Mouse (Mus musculus) layer of hippocampus, adult 2 months (tissue): ENCODE results near the gene Cactin. TPM values are rescaled to one million over a fixed set of nuclear protein-coding genes. Genes with fewer than 3 reads are reported as not detected.
A peak's percentile ranks its signal among the peaks of the same experiment; 100 is the strongest.

Experiments used
- DNase-seq, 2 experiments: peaks; one replicate each; pipeline ENCODE4 v3.0.0; 2022; ENCODE audit warnings: low spot score in 2 of 2
- H3K27ac ChIP-seq: fragments of 200-600 bp; 2 replicates; pipeline ENCODE4 v1.8.1; 2022
- H3K4me3 ChIP-seq: fragments of 200-600 bp; 2 replicates; pipeline ENCODE4 v1.8.1; 2022; ENCODE audit warnings: mild to moderate bottlenecking
- CTCF ChIP-seq: fragments of 200-600 bp; conservative IDR thresholded peaks from 2 replicates; pipeline ENCODE4 v1.8.1; 2022; ENCODE audit warnings: antibody characterized with exemption, mild to moderate bottlenecking, moderate library complexity
- total RNA-seq, 2 experiments: library from RNA; stranded (reverse); gene quantifications; 2 replicates each; pipeline ENCODE4 v1.2.3; 2021

Gene Cactin
- total RNA-seq, 2 experiments from 2014 or later, result 27.6 to 30.7 TPM

DNA sequence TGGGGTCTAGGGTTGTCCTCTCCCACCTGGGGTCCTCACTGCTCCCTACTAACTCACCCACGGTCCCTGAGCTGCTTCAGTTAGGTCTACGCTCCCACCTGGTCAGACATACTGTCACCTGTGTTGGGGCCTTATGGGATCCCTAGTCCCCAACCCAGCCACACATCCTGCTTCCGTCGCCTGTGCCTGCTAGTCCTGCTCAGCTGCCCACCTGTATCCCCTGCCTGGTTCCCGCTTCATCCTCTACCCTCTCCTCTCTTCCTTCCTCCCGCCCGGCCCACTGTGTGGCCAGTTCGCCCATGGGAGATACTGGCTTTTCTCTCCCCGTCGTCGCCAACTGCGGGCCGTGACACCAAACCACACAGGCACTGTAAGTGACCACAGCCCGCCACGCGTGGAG lies 5.3 kb upstream of the Cactin start:
- DNase-seq, result no peak
- no peak for TF ChIP-seq CTCF
- Histone ChIP-seq H3K4me3 (no peak overlapping the region), H3K27ac (no peak overlapping the region)

DNA sequence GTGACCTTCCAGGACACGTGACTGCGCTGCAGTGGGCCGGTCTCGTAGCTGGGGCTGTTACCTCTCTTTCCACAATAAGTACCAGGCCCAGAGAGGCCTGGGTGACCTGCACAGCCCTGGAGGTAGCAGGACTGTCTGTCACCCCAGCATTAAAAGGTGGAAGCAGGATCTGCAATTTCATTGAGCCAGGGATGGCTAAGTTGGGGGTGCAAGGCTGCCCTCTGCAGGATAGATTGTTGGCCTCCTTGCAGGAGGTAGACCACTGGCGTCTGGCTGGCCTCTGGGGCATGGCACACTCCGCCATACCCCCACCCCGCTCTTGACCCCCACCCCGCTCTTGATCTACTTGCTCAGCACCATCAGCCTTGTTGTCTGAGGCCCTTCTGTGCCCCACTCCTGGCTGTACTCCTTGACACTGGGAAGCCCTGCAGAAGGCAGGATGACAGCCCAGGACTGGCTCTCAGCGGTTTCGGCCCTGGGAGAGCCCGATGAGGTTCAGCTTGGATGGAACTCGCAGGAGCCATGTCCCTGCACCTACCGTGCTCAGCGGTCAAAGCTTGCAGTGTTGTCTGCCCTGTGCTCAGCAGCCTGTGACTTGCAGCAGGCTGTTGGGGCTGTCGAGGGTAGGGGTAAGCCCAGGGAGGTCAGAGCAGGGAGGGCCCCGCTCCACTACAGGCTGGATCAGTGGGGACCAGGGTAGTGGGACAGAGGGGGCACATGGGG lies 4.4 kb upstream of the Cactin start:
- peak; percentile 70 for TF ChIP-seq CTCF
- H3K27ac ChIP-seq, result peak overlapping the region; percentile 39; the same call in 1 of the 2 replicates
- DNase-seq, result peak in 1 of 2 experiments; percentile 45
- H3K4me3 ChIP-seq, result no peak overlapping the region

- TF ChIP-seq CTCF, result no peak
- Histone ChIP-seq H3K27ac (peak overlapping the region; percentile 39; the same call in 1 of the 2 replicates), H3K4me3 (no peak overlapping the region)
- DNase-seq, result no peak
These were observed 3.6 kb upstream of the Cactin start for GRCm38 (mm10) chr10:81317273-81317672.

GRCm38 (mm10) chr10:81318589-81319329 lies 2.1 kb upstream of the Cactin start:
- no peak for TF ChIP-seq CTCF
- Histone ChIP-seq H3K27ac (peak overlapping the region; percentile 99), H3K4me3 (no peak overlapping the region; the same call in 1 of the 2 replicates)
- no peak for DNase-seq

GRCm38 (mm10) chr10:81319330-81319699 lies 1.6 kb upstream of the Cactin start:
- DNase-seq, result no peak
- Histone ChIP-seq H3K4me3 (peak overlapping the region; percentile 90), H3K27ac (peak overlapping the region; percentile 99)
- peak; percentile 67 for TF ChIP-seq CTCF

DNA sequence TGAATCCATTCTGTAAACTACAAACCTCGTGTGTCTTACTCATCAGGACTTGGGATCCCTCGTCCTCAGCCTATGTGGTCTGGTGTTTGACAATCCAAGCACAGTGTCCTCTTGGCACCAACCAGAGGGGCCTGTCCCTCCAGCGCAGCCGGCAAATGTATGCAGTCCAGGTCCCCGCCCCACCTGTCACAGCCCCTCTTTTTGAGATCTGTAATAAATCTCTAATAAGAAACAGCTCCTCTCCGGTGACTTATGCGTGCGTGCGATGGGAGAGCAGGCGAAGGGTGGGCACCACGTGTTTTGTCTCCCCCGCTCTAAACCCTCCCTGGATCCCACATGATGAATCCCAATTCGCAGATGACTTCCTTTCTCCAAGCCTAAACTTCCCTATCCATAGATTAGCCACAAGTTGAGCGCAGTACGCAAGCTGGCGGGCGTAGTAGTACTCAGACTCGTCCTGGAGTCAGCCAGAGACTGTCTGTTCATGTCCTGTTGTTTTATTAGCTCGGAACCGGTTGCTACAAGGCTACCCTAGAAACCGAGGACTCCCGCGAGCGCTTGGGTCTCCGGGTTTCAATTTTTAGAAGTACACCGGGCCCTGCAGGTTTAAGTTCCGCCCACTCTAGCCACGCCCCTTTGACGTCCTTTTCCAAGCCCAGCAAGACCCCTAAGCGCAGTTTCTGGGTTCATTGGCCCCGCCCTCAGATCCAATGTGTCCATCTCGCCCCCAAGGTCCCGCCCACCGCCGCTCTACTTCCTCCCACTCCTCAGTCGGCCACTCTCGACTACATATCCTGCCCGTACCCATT lies 958 bp upstream of the Cactin start:
- peak in 1 of 2 experiments; percentile 53 for DNase-seq
- peak overlapping the region; percentile 99 for H3K27ac ChIP-seq
- H3K4me3 ChIP-seq, result peak overlapping the region; percentile 90
- TF ChIP-seq CTCF, result no peak

DNA sequence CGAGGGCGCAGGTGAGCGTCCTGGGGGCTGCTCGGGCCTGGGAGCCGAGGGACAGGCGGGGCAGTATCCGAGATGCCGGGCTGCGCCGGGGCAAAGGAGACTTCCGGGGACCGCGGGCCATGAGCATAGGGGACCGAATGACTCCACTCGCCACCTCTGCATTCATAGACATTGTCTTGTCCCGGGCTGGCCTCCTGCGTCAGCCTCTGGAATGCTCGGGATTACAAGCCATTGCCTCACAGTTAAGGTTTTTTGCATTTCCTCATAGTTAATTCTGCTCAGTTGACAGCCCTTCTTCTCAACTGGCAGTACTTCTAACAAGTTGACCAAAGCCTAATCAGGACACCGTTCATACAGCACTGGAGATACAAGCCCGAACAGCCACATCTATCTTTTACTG lies 533 bp downstream of the Cactin start:
- Histone ChIP-seq H3K4me3 (peak overlapping the region; percentile 90), H3K27ac (peak overlapping the region; percentile 99)
- no peak for TF ChIP-seq CTCF
- no peak for DNase-seq

- no peak for TF ChIP-seq CTCF
- no peak for DNase-seq
- Histone ChIP-seq H3K27ac (no peak overlapping the region), H3K4me3 (no peak overlapping the region)
These were observed 1.5 kb downstream of the Cactin start for GRCm38 (mm10) chr10:81322444-81322843.

DNA sequence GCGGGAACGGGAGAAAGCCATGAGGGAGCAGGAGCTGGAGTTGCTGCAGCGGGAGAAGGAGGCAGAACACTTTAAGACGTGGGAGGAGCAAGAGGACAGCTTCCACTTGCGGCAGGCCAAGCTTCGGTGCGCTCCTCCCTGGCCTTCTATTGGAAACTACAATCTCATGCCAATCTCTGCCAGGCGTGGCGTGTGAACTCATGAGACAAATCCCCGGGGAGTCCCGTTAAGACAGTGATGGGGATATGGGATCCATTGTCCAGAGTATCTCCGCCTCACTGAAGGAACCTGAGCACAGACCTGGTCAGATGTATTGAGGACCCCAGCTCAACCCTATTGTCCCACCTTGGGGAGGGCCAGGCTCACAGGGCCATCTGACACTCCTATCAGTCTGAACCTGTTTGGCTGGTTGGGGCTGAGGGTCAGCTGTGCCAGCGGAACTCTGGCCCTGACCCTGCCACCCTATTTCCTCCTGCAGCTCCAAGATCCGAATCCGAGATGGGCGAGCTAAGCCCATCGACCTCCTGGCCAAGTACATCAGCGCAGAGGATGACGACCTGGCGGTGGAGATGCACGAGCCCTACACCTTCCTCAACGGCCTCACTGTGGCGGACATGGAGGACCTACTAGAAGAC lies 2.4 kb downstream of the Cactin start:
- DNase-seq, result no peak
- Histone ChIP-seq H3K27ac (no peak overlapping the region), H3K4me3 (no peak overlapping the region)
- no peak for TF ChIP-seq CTCF

DNA sequence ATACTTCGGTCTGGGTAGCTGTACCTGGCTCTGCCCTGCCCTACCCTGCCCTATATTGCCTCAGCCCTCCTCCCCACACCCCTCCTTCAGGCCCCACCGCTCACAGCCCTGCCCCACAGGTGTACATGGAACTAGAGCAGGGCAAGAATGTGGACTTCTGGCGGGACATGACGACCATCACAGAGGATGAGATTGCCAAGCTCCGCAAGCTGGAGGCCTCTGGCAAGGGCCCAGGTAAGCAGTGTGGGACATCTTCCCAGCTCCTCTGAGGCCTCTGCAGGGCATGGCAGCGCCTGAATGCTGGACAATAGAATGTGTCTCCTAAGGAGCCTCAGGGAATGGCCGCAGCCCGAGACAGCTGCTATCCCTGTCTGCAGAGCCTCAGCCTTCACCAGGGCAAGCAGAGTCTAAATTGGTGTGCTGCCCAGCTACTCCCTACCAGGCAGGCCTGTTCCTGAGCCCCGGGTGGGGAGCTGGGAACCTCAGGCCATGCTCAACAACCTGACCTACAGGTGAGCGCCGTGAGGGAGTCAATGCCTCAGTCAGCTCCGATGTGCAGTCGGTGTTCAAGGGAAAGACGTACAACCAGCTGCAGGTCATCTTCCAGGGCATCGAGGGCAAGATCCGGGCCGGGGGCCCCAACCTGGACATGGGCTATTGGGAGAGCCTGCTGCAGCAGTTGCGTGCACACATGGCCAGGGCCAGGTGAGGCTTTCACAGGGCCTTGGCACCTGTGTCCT lies 3.1 kb downstream of the Cactin start:
- no peak for DNase-seq
- no peak overlapping the region for H3K4me3 ChIP-seq
- TF ChIP-seq CTCF, result no peak
- no peak overlapping the region for H3K27ac ChIP-seq

DNA sequence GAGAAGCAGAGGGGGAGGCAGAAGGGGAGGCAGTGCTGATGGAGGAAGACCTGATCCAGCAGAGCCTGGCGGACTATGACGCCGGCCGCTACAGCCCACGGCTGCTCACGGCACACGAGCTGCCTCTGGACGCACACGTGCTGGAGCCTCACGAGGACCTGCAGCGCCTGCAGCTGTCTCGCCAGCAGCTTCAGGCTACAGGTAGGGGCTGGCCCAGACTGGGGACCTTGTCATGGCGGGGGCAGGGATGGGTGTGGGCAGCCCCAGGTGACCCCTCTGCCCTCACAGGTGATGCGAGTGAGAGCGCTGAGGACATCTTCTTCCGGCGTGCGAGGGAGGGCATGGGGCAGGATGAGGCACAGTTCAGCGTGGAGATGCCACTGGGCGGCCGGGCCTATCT lies 4.3 kb downstream of the Cactin start:
- no peak overlapping the region for H3K27ac ChIP-seq
- no peak for DNase-seq
- no peak overlapping the region for H3K4me3 ChIP-seq
- TF ChIP-seq CTCF, result no peak

DNA sequence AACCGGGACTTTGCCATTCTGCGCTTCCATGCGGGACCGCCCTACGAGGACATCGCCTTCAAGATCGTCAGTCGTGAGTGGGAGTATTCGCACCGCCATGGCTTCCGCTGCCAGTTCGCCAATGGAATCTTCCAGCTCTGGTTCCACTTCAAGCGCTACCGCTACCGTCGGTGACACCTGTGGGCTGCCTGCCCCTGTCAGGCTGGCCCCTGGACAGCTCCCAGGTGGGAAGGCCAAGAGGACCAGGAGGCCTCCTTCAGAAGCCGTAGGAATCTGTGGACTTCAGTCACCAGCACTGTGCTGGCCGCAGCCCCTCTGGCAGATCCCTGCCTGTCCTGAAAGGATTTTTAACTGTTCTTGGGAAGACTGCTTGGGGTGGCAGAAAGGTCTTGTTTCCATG lies 4.9 kb downstream of the Cactin start:
- H3K27ac ChIP-seq, result peak overlapping the region; percentile 83
- no peak for TF ChIP-seq CTCF
- no peak overlapping the region for H3K4me3 ChIP-seq
- no peak for DNase-seq
